Mouse (Mus musculus): Measurements from ENCODE around the gene Gm5150. TPM values are rescaled to one million over a fixed set of nuclear protein-coding genes. Genes with fewer than 3 reads are reported as not detected.

Gm5150 gene
- polyA plus RNA-seq, 1 experiment: not detected

DNA sequence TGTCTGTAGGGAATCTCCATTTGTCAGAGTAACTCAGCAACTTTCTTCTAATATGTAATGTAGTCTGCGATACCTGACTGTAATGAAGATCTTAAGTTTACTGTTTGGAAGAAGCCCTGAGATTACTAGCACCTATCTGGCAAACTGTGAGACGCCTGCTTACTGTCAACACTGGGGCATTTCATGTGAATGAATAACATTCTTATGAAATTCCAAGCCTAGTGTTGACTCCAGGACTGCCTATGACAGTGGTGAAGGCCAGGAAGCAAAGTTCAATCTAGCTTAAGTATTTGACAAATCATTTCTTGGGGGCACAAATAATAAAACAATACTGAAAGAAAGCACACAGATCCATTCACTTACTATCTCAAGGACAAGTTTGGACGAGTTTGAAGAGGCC is 24.0 kb downstream of the Gm5150 start:
- Histone ChIP-seq H3K9me3 (ENCODE audit: control insufficient read depth, low read length) (no peaks in the 10 kb centered on the region; the same call in 1 of the 2 replicates), H3K36me3 (ENCODE audit: control insufficient read depth) (no peaks in the 10 kb centered on the region), H3K4me3 (replicated peaks) (no peak overlapping the region), H3K4me1 (ENCODE audit: control insufficient read depth) (no peaks in the 10 kb centered on the region), H3K27me3 (ENCODE audit: control insufficient read depth) (no peaks in the 10 kb centered on the region)
- TF ChIP-seq GATA1 (IDR thresholded peaks at IDR 0.05; ENCODE audit: low read length) (no peak), TAL1 (IDR thresholded peaks at IDR 0.05; ENCODE audit: low read length) (no peak)

- TF ChIP-seq GATA1 (IDR thresholded peaks at IDR 0.05; ENCODE audit: low read length) (no peak), TAL1 (IDR thresholded peaks at IDR 0.05; ENCODE audit: low read length) (no peak)
- no peaks in the 10 kb centered on the region for H3K36me3 ChIP-seq (ENCODE audit: control insufficient read depth)
- H3K4me1 ChIP-seq (ENCODE audit: control insufficient read depth): no peaks in the 10 kb centered on the region
- H3K27me3 ChIP-seq (ENCODE audit: control insufficient read depth): no peaks in the 10 kb centered on the region
- H3K4me3 ChIP-seq (replicated peaks): no peak overlapping the region
- H3K9me3 ChIP-seq (ENCODE audit: control insufficient read depth, low read length): peaks cover 2% of the 10 kb centered on the region; the same call in 1 of the 2 replicates
Measured at GRCm38 (mm10) chr3:15956921-15957320, 49.3 kb downstream of the Gm5150 start.

Other genes with a start within 250 kb of the Gm5150 start
- gene Sirpb1c, start 157.9 kb downstream of the Gm5150 start, polyA plus RNA-seq (2012): 0.07 TPM in 1 of 2 replicates, not detected in the other